Mouse (Mus musculus) spleen, postnatal 10 days (tissue): ENCODE data around the gene Nos1.

Experiments
- DNase-seq, 2 experiments: peaks; one replicate each; pipeline ENCODE4 v3.0.0; 2021 to 2022; ENCODE audit warnings: low spot score in 2 of 2

The Nos1 gene

GRCm38 (mm10) chr5:117898055-117898806 is 117.4 kb downstream of the Nos1 start:
- no peak for DNase-seq

DNA sequence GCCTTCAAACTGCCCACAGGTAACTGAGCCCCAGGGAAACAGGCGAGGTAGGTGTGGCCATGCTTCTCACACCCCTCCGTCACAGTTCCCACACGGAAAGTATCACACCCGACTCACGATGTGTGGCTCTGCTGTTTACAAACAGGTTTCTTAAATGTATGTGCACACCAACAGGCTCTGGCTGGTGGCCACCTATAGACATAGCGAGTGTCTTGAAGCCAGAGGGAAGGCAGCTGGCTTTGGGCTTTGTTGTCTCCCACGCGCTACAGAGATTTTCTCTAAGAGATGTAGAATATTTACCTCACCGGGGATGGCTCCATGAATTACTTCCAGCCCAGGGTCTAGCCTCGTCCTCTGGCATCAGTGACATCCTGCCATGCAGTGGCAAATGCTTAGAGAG is 118.5 kb downstream of the Nos1 start:
- no peak for DNase-seq

GRCm38 (mm10) chr5:117900921-117901705 is 120.3 kb downstream of the Nos1 start:
- no peak for DNase-seq

GRCm38 (mm10) chr5:117903534-117903933 is 122.7 kb downstream of the Nos1 start:
- DNase-seq: no peak

- DNase-seq: no peak
These were observed 124.9 kb downstream of the Nos1 start for GRCm38 (mm10) chr5:117905728-117906127.

GRCm38 (mm10) chr5:117909524-117909923 is 128.7 kb downstream of the Nos1 start:
- no peak for DNase-seq

DNA sequence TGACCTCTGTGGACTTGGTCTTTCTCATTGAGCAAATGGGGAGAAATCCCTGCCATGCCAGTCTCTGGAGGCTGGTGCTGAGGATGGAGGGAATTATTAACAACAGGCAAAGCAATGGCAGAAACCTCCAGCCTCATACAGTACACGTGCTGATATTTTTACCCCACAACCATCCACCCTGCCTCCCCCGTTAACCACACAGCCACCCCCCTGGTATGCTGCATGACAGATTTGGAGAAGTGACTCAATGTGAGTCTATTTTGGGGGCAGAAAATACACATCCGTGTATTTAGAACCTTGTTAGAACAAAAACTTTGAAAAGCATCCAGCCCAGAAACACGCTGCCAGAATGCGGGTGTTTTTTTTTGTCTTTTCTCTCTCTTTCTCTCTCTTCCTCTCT is 135.5 kb downstream of the Nos1 start:
- DNase-seq: no peak

GRCm38 (mm10) chr5:117916906-117917305 is 136.1 kb downstream of the Nos1 start:
- no peak for DNase-seq

GRCm38 (mm10) chr5:117921786-117922528 is 141.1 kb downstream of the Nos1 start:
- DNase-seq: no peak

GRCm38 (mm10) chr5:117923688-117924087 is 142.9 kb downstream of the Nos1 start:
- no peak for DNase-seq

DNA sequence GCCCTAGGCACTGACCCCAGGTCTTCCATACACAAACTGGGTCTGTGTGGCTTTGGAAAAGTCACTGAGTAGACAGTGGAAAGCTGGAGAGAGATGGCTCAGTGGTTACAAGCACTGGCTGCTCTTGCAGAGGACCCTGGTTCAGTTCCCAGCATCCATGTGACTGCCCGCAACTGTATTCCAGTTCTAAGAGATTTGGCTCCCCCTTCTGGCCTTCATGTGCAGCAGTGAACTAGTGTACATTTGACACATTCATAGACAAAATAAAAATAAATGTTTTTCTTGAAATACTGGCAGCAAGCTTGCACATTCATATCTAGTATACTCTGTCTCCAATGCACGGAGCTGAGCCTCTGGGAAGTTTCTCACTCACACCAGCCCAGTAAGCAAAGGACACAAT is 147.7 kb downstream of the Nos1 start:
- no peak for DNase-seq

DNA sequence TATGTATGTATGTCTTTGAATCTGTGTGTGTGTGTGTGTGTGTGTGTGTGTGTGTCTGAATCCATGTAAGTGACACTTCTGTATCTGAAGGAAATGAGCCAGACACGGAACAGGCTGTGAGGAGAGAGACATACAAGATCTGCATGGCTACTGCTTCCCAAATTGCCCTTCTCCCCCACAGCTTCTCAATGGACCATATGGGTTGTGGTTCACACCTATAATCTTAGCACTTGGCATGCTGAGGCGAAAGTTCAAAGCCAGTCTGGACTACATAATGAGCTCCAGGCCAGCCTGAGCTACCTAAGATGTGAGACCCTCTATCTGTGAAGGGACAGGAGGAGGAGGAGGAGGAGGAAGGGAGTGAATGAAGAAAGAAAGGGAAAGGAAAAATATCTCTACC is 151.4 kb downstream of the Nos1 start:
- DNase-seq: no peak

DNA sequence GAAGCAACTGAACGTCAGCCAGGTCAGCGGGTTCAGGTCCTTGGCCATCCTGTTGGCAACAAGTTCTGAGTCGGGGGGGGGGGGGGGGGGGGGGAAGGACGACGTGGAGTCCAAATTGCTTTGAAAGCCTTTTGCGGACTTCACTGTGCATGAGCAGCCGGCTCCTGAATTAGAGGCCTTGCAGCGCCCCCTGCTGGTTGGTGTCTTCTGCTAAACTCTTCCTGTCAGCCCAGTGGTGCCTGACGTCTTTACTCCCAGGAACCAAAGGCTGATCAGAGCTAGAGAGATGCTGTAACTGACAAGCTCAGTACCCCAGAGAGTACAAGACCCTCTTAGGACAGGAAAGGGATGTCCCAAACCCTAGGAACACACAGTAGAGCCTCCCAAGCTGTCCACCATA is 152.0 kb downstream of the Nos1 start:
- peak; percentile 54 to 87 for DNase-seq

DNA sequence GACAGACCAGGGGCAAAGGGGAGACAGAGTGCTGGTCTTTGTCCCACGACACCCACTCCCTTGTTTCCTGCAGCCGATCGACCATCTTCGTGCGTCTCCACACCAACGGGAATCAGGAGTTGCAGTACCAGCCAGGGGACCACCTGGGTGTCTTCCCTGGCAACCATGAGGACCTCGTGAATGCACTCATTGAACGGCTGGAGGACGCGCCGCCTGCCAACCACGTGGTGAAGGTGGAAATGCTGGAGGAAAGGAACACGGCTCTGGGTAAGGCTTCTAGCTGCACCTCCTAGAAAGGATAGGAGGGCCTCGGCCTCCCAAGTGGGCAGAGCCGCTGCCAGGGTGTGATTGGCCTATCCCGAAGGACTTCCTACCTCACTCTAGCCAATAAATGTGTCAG is 155.5 kb downstream of the Nos1 start:
- no peak for DNase-seq

GRCm38 (mm10) chr5:117937186-117937585 is 156.4 kb downstream of the Nos1 start:
- no peak for DNase-seq

DNA sequence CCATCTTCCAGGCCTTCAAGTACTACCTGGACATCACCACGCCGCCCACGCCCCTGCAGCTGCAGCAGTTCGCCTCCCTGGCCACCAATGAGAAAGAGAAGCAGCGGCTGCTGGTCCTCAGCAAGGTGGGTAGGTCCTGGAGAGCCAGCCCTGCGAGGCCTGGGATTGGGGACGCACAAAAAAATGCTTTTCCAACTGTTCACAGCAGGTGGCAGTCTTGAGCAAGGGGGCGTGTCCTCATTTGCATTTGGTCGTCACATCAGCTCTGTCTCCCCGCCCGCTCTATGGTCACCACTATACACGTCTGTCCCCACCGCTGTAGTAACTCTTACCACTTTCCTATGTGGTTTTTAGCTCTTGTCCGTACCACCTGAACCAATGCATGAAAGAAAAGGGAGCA is 157.3 kb downstream of the Nos1 start:
- peak; percentile 36 to 66 for DNase-seq

DNA sequence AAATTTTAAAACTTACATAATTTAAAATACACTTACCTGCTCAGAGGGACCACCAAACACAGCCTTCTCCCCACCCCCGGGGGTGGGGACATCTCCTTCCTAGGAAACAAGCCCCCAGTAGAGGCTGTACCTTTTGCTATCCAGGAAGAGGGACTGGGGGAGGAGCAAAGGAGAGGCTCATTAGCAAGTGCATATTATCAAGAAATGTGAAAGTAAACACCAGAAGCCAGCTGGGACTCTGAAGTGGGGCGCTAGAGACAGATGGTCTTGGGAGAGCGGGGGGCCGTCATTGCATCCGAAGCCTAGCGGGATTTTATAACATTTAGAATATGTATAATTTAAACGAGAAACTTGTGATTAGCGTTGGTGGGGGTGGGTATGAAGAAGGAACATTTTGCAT is 158.6 kb downstream of the Nos1 start:
- no peak for DNase-seq

DNA sequence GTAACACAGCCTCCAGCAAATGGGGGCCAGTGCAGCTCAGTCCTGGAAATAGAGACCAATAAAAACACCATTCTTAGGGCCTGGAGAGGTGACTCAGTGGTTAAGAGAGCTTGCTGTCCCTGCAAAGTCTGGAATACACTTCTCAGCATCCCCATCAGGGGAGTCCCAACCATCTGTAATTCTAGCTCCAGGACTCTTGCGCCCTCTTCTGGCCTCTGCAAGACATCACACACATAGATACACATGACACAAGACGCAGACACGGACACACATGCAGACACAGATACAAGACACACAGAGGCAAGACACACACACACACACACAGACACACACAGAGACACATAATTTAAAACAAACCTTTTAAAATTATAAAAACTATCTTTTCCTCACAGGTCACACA is 160.7 kb downstream of the Nos1 start:
- no peak for DNase-seq

DNA sequence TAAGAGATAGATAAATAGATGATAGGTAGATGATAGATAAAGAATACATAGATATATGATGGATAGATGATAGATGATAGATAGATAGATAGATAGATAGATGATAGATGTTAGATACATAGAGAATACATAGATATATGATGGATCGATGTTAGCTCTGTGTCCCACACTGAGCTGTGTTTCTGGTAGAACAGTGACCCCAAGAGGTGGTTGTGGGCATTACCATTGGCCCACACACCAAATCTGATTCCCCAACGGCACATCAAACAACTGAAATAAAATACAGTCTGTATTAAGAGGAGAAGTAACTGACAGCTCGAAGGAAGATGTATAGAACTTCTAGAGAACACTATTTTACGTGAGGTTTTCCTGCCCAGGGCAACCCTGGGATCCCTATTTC is 165.8 kb downstream of the Nos1 start:
- DNase-seq: peak in 1 of 2 experiments; percentile 50

GRCm38 (mm10) chr5:117949393-117949792 is 168.6 kb downstream of the Nos1 start:
- no peak for DNase-seq

GRCm38 (mm10) chr5:117953893-117954292 is 173.1 kb downstream of the Nos1 start:
- DNase-seq: no peak

- DNase-seq: no peak
These were observed 173.6 kb downstream of the Nos1 start for GRCm38 (mm10) chr5:117954429-117954828.
